Mouse (Mus musculus): ENCODE data around the gene Arid1b.
A peak's percentile ranks its signal among the peaks of the same experiment; 100 is the strongest.

Arid1b gene

DNA sequence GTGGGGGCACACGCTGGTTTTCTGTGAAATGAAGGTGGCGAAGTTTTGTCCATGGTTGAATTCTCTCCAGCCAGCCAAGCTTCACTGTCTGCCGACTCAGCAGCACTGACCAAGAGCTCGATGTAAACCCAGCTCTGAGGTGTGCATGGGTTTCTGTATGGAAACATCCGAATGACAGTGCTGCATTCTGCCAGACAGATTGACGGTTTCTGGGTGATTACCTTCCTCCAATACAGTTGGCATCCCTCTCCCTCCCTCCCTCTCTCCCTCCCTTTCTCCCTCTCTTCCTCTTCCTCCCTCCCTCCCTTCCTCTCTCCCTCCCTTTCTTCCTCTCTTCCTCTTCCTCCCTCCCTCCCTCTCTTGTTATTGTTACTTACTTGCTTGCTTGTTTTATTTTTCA, 219.3 kb downstream of the Arid1b start:
- no peak for DNase-seq (ENCODE audit: low spot score)

DNA sequence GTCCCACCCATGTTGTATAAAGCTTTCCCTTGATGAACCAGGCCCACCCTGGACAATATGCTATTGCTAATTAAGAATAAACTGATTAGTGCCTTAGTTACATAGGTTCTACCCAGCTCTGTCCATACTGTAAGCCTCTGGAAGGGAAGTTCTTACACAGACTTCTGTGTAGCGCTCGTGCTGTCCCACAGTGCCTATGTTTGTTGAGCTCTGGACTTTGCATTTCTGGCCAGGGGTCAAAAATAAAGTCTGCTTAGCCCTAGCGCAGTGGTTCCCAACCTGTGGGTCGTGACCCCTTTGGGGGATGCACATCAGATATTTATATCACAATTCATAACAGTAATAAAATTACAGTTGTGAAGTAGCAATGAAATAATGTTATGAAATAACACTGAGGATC, 221.2 kb downstream of the Arid1b start:
- DNase-seq (ENCODE audit: low spot score), result no peak

GRCm38 (mm10) chr17:5216965-5217546, 222.9 kb downstream of the Arid1b start:
- no peak for DNase-seq (ENCODE audit: low spot score)

GRCm38 (mm10) chr17:5217852-5218845, 224.0 kb downstream of the Arid1b start:
- DNase-seq (ENCODE audit: low spot score), result no peak

DNA sequence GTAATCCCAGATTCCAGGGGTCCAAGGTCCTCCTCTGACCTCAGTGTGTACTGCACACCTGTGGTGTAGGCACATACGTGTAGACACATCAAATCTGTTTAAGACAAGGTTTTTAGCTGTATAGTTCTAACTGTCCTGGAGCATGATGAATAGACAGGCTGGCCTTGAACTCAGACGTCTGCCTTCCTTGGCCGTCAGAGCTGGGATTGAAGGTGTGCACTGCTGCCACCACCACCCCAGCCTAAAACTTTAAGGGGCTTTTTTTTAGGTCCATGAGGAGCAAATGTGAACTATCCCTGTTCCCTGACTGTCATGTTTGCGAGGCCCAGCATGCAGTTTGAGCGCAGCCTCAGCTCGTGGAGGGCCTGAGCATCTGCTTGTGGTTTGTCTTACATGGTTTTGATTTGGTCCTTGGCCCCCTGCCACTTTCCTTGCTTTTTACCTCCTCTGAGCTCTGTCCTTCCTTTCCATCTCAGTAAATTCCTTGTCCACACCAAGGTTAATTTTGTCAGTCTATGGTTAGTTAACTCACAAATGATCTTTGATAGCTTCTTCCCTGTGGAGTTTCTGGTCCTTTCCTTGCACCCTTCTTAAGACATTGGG, 224.9 kb downstream of the Arid1b start:
- no peak for DNase-seq (ENCODE audit: low spot score)

GRCm38 (mm10) chr17:5221041-5221440, 226.9 kb downstream of the Arid1b start:
- no peak for DNase-seq (ENCODE audit: low spot score)

DNA sequence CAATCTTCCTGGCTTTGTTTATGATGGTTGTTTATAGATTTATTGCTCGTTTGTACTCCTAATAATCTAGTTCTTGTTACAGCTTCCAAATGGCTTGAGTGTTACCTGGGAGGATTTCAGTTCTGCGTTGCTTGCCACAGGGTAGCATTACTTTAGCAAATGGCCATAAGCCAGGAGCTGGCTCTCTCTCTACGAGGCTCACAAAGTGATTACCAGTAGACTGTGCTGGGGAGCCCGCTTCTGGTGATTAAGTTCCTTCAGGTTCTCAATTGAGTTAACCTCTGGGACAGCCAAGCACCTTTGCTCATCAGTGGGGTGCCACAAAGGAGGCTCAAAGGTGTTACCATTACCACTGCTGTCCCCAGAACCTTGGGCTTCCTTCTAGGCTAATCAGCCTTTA, 227.4 kb downstream of the Arid1b start:
- DNase-seq (ENCODE audit: low spot score), result no peak

GRCm38 (mm10) chr17:5222827-5223226, 228.7 kb downstream of the Arid1b start:
- no peak for DNase-seq (ENCODE audit: low spot score)

- no peak for DNase-seq (ENCODE audit: low spot score)
Measured at GRCm38 (mm10) chr17:5224932-5225331, 230.8 kb downstream of the Arid1b start.

DNA sequence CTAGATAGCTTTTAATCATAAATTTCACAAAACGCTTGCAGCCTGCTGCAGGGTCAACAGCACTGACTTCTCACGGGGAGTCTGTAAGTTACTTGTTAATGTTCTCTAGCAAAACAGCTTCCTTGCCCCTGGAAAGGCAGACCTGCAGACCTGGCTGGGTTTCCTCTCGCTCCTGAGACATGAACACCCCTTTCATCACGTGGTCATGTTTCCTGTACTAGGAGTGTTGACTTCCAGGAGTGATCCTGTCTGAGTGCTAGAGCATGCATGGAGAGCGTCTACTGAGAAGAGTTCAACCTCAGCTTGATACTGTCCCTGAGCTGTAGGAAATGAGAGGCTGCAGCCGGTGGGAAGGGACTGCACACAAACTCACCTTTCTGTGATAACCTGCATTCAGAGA, 233.0 kb downstream of the Arid1b start:
- no peak for DNase-seq (ENCODE audit: low spot score)

DNA sequence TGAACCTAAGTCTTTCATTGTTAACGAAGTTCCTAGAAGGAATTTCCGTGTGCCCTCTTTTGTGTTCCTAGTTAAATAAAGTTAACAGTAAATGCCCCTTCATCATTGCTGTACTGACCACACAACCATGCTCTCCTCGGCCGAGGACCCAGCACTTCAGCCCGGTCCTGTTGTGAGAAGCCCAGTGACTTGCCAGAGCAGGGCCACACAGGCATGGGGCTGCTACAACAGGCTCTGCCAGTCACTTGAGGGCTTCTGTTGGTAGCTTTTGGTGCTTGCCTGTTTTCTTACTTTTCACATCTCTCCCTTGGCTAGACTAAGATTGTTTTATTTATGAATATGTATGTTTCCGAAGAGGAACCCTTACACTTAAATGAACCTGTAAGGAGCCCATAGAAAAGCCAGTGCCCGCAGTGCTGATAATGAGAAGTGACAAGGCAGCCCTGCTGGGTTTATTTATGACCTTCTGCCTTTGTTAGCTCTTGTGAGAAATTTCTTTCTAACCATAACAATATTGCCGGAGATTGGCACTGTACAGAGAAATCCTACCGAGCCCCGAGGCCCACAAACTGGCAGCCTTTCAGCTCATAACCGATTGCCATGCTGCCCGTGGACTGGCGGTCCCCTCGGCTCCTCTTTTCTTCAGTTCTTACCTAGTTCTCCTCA, 234.0 kb downstream of the Arid1b start:
- DNase-seq (ENCODE audit: low spot score), result no peak

- no peak for DNase-seq (ENCODE audit: low spot score)
Measured at GRCm38 (mm10) chr17:5228616-5229250, 234.6 kb downstream of the Arid1b start.

GRCm38 (mm10) chr17:5230063-5230462, 235.9 kb downstream of the Arid1b start:
- DNase-seq (ENCODE audit: low spot score), result no peak

- no peak for DNase-seq (ENCODE audit: low spot score)
Measured at GRCm38 (mm10) chr17:5232180-5232579, 238.0 kb downstream of the Arid1b start.

DNA sequence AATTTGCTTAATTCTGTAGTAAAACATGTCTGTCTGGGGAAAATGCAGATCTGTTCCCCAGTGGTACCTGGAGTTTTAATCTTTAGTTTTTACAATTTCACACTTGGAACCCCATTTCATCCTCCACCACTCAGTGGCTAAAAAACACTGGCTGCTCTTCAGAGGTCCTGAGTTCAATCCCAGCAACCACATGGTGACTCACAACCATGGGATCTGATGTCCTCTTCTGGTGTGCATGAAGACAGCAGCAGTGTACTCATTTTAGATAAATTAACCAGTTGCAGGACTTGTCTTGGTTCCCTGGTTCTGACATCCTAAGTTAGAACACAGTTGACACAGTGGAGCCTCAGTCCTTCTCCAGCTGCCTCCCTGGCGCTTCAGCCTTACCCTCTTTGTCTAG, 239.9 kb downstream of the Arid1b start:
- no peak for DNase-seq (ENCODE audit: low spot score)

GRCm38 (mm10) chr17:5235057-5235456, 240.9 kb downstream of the Arid1b start:
- no peak for DNase-seq (ENCODE audit: low spot score)

DNA sequence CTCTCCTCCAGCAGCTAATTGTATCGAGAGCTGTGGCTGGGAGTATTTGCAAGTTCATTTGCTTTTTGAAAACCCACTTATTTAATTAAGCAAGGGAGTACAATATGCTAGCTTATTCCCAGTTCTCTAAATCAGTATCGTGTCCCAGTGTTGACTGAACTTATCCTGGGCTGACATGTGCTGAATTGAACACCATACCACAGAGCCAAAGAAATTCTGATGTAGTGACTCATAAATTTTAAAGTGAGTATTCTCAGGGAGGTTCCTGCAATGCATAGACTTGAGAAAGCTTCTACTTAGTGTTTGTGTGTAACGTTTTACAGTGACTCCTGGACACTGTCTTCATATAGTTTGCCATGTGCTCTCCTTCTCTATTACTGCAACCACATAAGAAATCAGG, 243.6 kb downstream of the Arid1b start:
- DNase-seq (ENCODE audit: low spot score), result no peak

- DNase-seq (ENCODE audit: low spot score), result peak; percentile 21
Measured at GRCm38 (mm10) chr17:5238387-5239245, 244.5 kb downstream of the Arid1b start.

- no peak for DNase-seq (ENCODE audit: low spot score)
Measured at GRCm38 (mm10) chr17:5244526-5244925, 250.4 kb downstream of the Arid1b start.

DNA sequence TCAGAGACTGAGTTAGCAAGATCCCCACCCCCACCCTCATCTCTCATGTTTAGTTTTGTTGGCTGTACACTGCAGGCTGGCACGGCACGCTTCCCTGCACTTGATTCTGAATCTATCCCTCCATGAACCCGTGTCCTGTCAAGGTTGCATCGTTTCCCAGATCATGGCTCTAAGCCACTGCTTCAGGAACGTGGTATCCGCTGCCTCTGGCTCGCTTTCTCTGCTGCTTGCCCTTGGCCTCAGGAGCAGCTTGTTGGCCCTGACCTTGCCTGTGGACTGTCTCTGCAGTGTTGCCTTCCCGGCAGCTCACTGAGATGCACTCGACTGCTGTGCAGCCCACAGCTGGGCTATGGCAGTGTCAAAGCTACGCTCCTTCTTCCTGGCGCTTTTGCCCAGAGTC, 252.6 kb downstream of the Arid1b start:
- no peak for DNase-seq (ENCODE audit: low spot score)

- no peak for DNase-seq (ENCODE audit: low spot score)
Measured at GRCm38 (mm10) chr17:5247247-5247646, 253.1 kb downstream of the Arid1b start.
